ENCODE assay signal across 21 mouse cellular contexts in genomic region chr6:12814972-12815770, GRCm38 (mm10).
"Had no signal": no experiment of that assay in that cellular context is flagged by ENCODE, and none has a peak within 500 bp of the region (broad histone marks: within the 10 kb centered on the region; RNA-seq: fewer than 3 reads in every experiment).

No protein-coding gene starts in this region.

- H3K27ac ChIP-seq: kidney, embryonic 15.5 days; limb, embryonic 12.5 days; limb, embryonic 15.5 days; liver, embryonic 14.5 days; neural tube, embryonic 13.5 days; stomach, embryonic 15.5 days had no signal

- ATAC-seq: liver, postnatal 0 days; lung, postnatal 0 days had no signal

- H3K27me3 ChIP-seq: kidney, embryonic 15.5 days; limb, embryonic 12.5 days; limb, embryonic 15.5 days; neural tube, embryonic 13.5 days; stomach, embryonic 15.5 days had no signal

- H3K9ac ChIP-seq: kidney, embryonic 15.5 days; limb, embryonic 12.5 days; limb, embryonic 15.5 days; liver, embryonic 14.5 days; liver, postnatal 0 days; lung, embryonic 14.5 days; neural tube, embryonic 13.5 days; stomach, embryonic 15.5 days had no signal

- DNase-seq: kidney, adult 11 months; kidney, adult 8-10 months; kidney, postnatal 10 days; kidney, postnatal 4 days; left cerebral cortex, postnatal 4 days; liver, postnatal 0 days; lung, embryonic 14.5 days; lung, postnatal 4 days; retina, postnatal 1 day; right cerebral cortex, postnatal 25 days; spleen, adult 18-20 months; thymus, postnatal 25 days had no signal

- H3K36me3 ChIP-seq: kidney, embryonic 15.5 days; limb, embryonic 12.5 days; limb, embryonic 15.5 days; neural tube, embryonic 13.5 days; stomach, embryonic 15.5 days had no signal

- H3K4me2 ChIP-seq: kidney, embryonic 15.5 days; limb, embryonic 12.5 days; limb, embryonic 15.5 days; liver, embryonic 11.5 days; lung, embryonic 14.5 days; neural tube, embryonic 13.5 days; stomach, embryonic 15.5 days had no signal

- H3K4me1 ChIP-seq: kidney, embryonic 15.5 days; limb, embryonic 12.5 days; limb, embryonic 15.5 days; neural tube, embryonic 13.5 days; stomach, embryonic 15.5 days had no signal

- H3K4me3 ChIP-seq: kidney, embryonic 15.5 days; limb, embryonic 12.5 days; limb, embryonic 15.5 days; myocyte; neural tube, embryonic 13.5 days; stomach, embryonic 15.5 days had no signal

- H3K9me3 ChIP-seq: kidney, embryonic 15.5 days; limb, embryonic 12.5 days; limb, embryonic 15.5 days; neural tube, embryonic 13.5 days; stomach, embryonic 15.5 days had no signal
